Mouse (Mus musculus): ENCODE data around the gene Nqo2. TPM values are rescaled to one million over a fixed set of nuclear protein-coding genes. Genes with fewer than 3 reads are reported as not detected.

The Nqo2 gene
- polyA plus RNA-seq, 1 experiment = 2.6 TPM

DNA sequence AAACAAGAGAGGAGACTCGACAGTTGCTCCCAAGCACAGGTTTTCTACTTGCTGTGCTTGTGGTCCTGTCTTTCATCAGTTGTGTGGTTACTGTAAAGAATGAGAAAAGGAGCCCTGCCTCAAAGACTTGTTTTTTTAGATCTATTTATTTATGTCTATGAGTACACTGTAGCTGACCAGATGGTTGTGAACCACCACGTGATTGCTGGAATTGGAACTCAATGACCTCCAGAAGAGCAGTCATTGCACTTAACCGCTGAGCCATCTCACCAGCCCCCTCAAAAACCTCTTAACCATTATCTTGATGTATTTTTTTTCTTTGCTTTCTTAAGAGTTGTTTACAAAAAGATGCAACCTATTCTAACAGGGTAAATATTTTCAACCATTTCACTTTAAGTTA, 70.9 kb downstream of the Nqo2 start:
- no peak for TF ChIP-seq GATA1 (IDR thresholded peaks at IDR 0.05; ENCODE audit: borderline replicate concordance, low read length)
- no peak for TF ChIP-seq FLI1 (IDR thresholded peaks at IDR 0.05; ENCODE audit: low read length)
- H3K9me3 ChIP-seq = peaks cover 6% of the 10 kb centered on the region
- peaks cover 56% of the 10 kb centered on the region for H3K36me3 ChIP-seq (replicated peaks; ENCODE audit: low read length)
- H3K4me3 ChIP-seq (replicated peaks) = no peak overlapping the region
- no peaks in the 10 kb centered on the region for H3K27me3 ChIP-seq (replicated peaks)
- peaks cover 79% of the 10 kb centered on the region for H3K4me1 ChIP-seq

DNA sequence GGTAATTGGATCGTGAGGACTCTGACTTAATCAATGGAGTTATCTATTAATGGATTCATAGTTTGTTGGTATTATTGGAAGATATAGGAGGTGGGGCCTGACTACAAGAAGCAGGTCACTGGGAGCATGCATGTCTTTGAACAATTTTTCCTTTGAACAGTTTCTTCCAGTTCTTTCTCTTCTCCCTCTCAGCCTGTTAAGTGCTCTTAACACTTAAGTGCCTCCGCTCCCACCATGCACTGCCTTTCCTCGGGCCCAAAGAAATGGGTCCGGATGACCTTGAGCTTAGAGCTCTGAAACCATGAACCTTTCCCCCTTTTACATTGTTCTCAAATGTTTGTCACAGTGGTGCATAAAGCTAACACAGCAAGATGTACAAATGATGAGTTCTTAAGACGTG, 72.2 kb downstream of the Nqo2 start:
- Histone ChIP-seq H3K36me3 (replicated peaks; ENCODE audit: low read length) (peaks cover 44% of the 10 kb centered on the region), H3K9me3 (peaks cover 6% of the 10 kb centered on the region), H3K27me3 (replicated peaks) (no peaks in the 10 kb centered on the region), H3K4me3 (replicated peaks) (peak overlapping the region; percentile 96), H3K4me1 (peaks cover 74% of the 10 kb centered on the region)
- TF ChIP-seq FLI1 (IDR thresholded peaks at IDR 0.05; ENCODE audit: low read length) (no peak), GATA1 (IDR thresholded peaks at IDR 0.05; ENCODE audit: borderline replicate concordance, low read length) (no peak)

DNA sequence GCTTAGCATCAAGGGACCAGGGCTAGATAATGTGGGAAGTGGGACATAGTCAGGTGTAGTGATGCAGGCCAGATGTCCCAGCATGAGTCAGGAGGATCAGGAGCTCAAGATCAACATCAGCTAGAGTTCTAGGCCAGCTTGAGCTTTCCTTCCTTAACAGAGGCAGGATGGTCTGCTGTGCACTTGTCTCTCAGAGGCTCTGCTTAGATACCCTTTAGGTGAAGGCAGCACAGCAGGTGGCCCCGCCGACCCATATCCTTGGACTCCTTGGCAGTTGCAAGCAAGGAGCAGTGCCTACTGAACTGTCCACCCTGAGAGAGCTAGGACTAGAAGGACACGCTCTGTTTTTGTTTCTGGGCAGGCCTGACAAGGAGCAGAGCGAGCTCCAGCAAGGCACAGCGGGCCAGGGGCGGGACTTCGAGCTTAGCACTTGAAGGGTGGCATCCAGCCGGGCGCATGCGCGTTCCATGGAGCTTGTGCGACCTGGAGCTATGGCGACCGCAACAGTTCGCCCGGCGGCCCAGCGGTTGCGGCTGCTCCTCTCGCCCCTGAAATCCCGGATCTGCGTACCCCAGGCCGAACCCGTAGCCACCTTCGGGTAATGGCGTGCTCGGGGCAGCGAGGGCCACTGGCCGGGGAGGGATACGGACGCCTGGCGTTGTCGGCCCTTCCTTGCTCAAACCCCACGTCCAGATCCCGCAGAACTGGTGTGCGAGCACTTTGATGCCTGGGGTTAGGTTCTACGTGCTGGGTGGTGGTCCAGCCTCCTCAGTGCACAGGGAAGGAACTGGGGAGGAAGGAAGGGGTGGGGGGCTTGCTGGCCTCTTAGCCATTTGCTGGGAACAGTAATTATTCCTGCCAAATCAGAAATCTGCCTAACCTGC, 72.9 kb downstream of the Nqo2 start, which contains the start of gene Bphl:
Gene Bphl, plus strand, starts transcription at position 426 of the 884 bp plus-strand sequence.
- peaks cover 74% of the 10 kb centered on the region for H3K4me1 ChIP-seq
- H3K9me3 ChIP-seq = peaks cover 6% of the 10 kb centered on the region
- TF ChIP-seq FLI1 (IDR thresholded peaks at IDR 0.05; ENCODE audit: low read length) = no peak
- TF ChIP-seq GATA1 (IDR thresholded peaks at IDR 0.05; ENCODE audit: borderline replicate concordance, low read length) = no peak
- peaks cover 43% of the 10 kb centered on the region for H3K36me3 ChIP-seq (replicated peaks; ENCODE audit: low read length)
- H3K27me3 ChIP-seq (replicated peaks) = no peaks in the 10 kb centered on the region
- peak within 1 kb of the TSS; percentile 96 for H3K4me3 ChIP-seq (replicated peaks)

DNA sequence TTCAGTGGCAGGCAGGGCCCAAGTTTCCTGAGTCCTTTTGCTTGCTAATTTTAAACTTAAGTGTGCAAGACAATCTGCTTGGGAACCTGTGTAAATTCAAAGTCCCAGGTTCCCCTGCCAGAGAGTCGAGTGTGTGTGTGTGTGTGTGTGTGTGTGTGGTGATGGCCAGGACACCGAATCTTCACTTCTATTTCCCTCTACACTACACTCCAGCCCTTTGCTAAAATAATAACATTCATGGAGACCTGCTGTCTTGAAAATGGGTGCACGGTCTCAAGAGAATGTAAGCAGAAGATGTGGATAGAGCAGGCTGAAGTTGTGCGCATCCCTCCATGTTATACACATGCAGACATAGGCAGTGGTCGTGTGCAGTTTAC, 73.6 kb downstream of the Nqo2 start:
- H3K4me3 ChIP-seq (replicated peaks) = peak overlapping the region; percentile 96
- H3K36me3 ChIP-seq (replicated peaks; ENCODE audit: low read length) = peaks cover 41% of the 10 kb centered on the region
- peaks cover 69% of the 10 kb centered on the region for H3K4me1 ChIP-seq
- no peaks in the 10 kb centered on the region for H3K27me3 ChIP-seq (replicated peaks)
- H3K9me3 ChIP-seq = peaks cover 6% of the 10 kb centered on the region
- TF ChIP-seq GATA1 (IDR thresholded peaks at IDR 0.05; ENCODE audit: borderline replicate concordance, low read length) = no peak
- no peak for TF ChIP-seq FLI1 (IDR thresholded peaks at IDR 0.05; ENCODE audit: low read length)

Other genes starting within 250 kb of the Nqo2 start
- not detected in 2 replicates for gene Serpinb6e, start 121.3 kb upstream of the Nqo2 start, polyA plus RNA-seq (2012; ENCODE audit: insufficient read depth, low replicate concordance)
- not detected in 2 replicates for gene Serpinb6c, start 59.0 kb upstream of the Nqo2 start, polyA plus RNA-seq (2012; ENCODE audit: insufficient read depth, low replicate concordance)
- gene Ripk1, start 37.7 kb downstream of the Nqo2 start, polyA plus RNA-seq (2012; ENCODE audit: insufficient read depth, low replicate concordance) = 3.4 and 8.7 TPM in 2 replicates
- 26.2 and 48.5 TPM in 2 replicates for gene Serpinb6a, start 38.1 kb downstream of the Nqo2 start, polyA plus RNA-seq (2012; ENCODE audit: insufficient read depth, low replicate concordance)
- gene Bphl, start 72.9 kb downstream of the Nqo2 start, polyA plus RNA-seq (2012; ENCODE audit: insufficient read depth, low replicate concordance) = 20.4 and 35.2 TPM in 2 replicates
- 95.9 and 122 TPM in 2 replicates for gene Tubb2a, start 113.3 kb downstream of the Nqo2 start, polyA plus RNA-seq (2012; ENCODE audit: insufficient read depth, low replicate concordance)
- gene Tubb2b, start 165.8 kb downstream of the Nqo2 start, polyA plus RNA-seq (2012; ENCODE audit: insufficient read depth, low replicate concordance) = 11.0 and 15.6 TPM in 2 replicates
- gene Psmg4, start 198.3 kb downstream of the Nqo2 start, polyA plus RNA-seq (2012; ENCODE audit: insufficient read depth, low replicate concordance) = 32.8 and 36.0 TPM in 2 replicates

All from megakaryocyte, embryonic 14.5 days (primary cell).